In the genomic region with DNA sequence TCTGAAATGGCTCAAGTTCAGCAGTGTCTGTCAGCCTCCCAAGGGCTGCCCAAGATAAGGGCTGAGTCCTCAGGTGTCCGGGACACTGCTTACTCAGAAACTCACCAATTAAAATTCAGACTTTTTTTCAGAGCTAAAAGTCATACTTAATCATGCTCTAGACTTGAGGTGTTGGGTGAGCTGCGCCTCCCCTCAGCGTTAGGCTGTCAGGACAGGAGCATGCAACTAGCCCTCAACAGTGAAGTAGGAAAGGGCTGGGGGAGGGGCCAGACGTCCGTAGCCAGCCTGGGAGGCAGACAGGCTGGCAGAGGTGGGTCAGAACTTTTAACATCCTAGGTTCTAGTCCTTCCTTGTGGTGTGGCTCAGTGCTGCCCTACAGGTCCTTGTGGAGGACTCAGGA, we compare ENCODE assay signal across 26 mouse cellular contexts.
DNase-seq lines count a peak whose midpoint lies in the region; ATAC-seq and TF ChIP-seq lines count a peak whose summit lies in the region.
"Had no signal": no experiment of that assay in that cellular context is flagged by ENCODE, and none has a peak within 500 bp of the region (broad histone marks: within the 10 kb centered on the region; RNA-seq: fewer than 3 reads in every experiment).

No protein-coding gene starts in this region.

- H3K9me3 ChIP-seq in heart, embryonic 11.5 days (replicated peaks; ENCODE audit: control insufficient read depth, low read length): no peaks in the 10 kb centered on the region
- no peaks in the 10 kb centered on the region for H3K9me3 ChIP-seq in lung, postnatal 0 days (ENCODE audit: low read length)
- H3K9me3 ChIP-seq: embryonic facial prominence, embryonic 10.5 days; embryonic facial prominence, embryonic 12.5 days; forebrain, embryonic 13.5 days; forebrain, embryonic 15.5 days; G1E had no signal

- H3K4me1 ChIP-seq in heart, embryonic 11.5 days (ENCODE audit: control insufficient read depth, insufficient read depth, low read length): peaks cover 5% of the 10 kb centered on the region
- H3K4me1 ChIP-seq in lung, postnatal 0 days (ENCODE audit: insufficient read depth, low read depth, low read length): no peaks in the 10 kb centered on the region
- no peaks in the 10 kb centered on the region; the same call in 1 of the 2 replicates for H3K4me1 ChIP-seq in lung, adult 2 months (ENCODE audit: control insufficient read depth, insufficient read depth, low read length)
- H3K4me1 ChIP-seq: embryonic facial prominence, embryonic 10.5 days; embryonic facial prominence, embryonic 12.5 days; forebrain, embryonic 13.5 days; forebrain, embryonic 15.5 days had no signal

- peak overlapping the region; percentile 15; the same call in 1 of the 2 replicates for H3K4me2 ChIP-seq in heart, embryonic 11.5 days
- no peak overlapping the region for H3K4me2 ChIP-seq in lung, postnatal 0 days (replicated peaks; ENCODE audit: low read depth, low read length)
- H3K4me2 ChIP-seq: embryonic facial prominence, embryonic 12.5 days; forebrain, embryonic 13.5 days; forebrain, embryonic 15.5 days had no signal

- TF ChIP-seq POLR2A in lung, adult 2 months (IDR thresholded peaks at IDR 0.05; ENCODE audit: borderline replicate concordance, extremely low read depth, low read depth, low read length): no peak

- no peak overlapping the region for H3K9ac ChIP-seq in heart, embryonic 11.5 days (ENCODE audit: low read depth, low read length)
- H3K9ac ChIP-seq in lung, postnatal 0 days (replicated peaks; ENCODE audit: low read depth): no peak overlapping the region
- H3K9ac ChIP-seq: embryonic facial prominence, embryonic 12.5 days; forebrain, embryonic 13.5 days; forebrain, embryonic 15.5 days had no signal

- TF ChIP-seq CTCF in lung, postnatal 0 days (IDR thresholded peaks at IDR 0.05): no peak
- TF ChIP-seq CTCF in lung, adult 2 months (IDR thresholded peaks at IDR 0.05; ENCODE audit: insufficient read depth, low read length): no peak

- peak; percentile 10 for DNase-seq in embryo, embryonic 11 days
- DNase-seq in embryo, embryonic 9.5 days (ENCODE audit: extremely low spot score): no peak
- DNase-seq in heart, adult 9 months (ENCODE audit: low spot score in 2 of 2): no peak
- DNase-seq in lung, postnatal 0 days (ENCODE audit: low spot score): no peak
- DNase-seq in lung, adult 2 months: no peak
- DNase-seq in testis, postnatal 10 days (ENCODE audit: low spot score): peak; percentile 36
- DNase-seq in testis, postnatal 14 days (ENCODE audit: low spot score): no peak
- DNase-seq: adrenal gland, adult 8-10 months; adrenal gland, postnatal 14 days; adrenal gland, postnatal 36 days; B cell, adult 2 months; cerebellum, adult 11-12 months; cerebellum, adult 2 months; cerebellum, adult 9-10 months; cerebellum, postnatal 10 days; cerebellum, postnatal 25 days had no signal

- 25% methylated on average over 5 of the region's 5 CpGs for WGBS in heart, embryonic 11.5 days (ENCODE audit: insufficient replicate concordance)
- WGBS in lung, postnatal 0 days: 16% methylated on average over 5 of the region's 5 CpGs
- WGBS in lung, adult 2 months: 47% methylated on average over 5 of the region's 5 CpGs

- no peaks in the 10 kb centered on the region for H3K36me3 ChIP-seq in heart, embryonic 11.5 days (ENCODE audit: control insufficient read depth, insufficient read depth, low read length)
- no peaks in the 10 kb centered on the region for H3K36me3 ChIP-seq in lung, postnatal 0 days (ENCODE audit: insufficient read depth, low read length)
- H3K36me3 ChIP-seq: embryonic facial prominence, embryonic 10.5 days; embryonic facial prominence, embryonic 12.5 days; forebrain, embryonic 15.5 days; G1E had no signal

- no peak overlapping the region for H3K4me3 ChIP-seq in heart, embryonic 11.5 days (ENCODE audit: low read depth, low read length)
- no peak overlapping the region for H3K4me3 ChIP-seq in lung, postnatal 0 days (ENCODE audit: low read depth, low read length)
- no peak overlapping the region for H3K4me3 ChIP-seq in lung, adult 2 months (replicated peaks; ENCODE audit: extremely low read depth, low read depth, low read length)
- H3K4me3 ChIP-seq: embryonic facial prominence, embryonic 10.5 days; embryonic facial prominence, embryonic 12.5 days; forebrain, embryonic 13.5 days; forebrain, embryonic 15.5 days had no signal

- TF ChIP-seq EP300 in lung, postnatal 0 days (IDR thresholded peaks at IDR 0.05): no peak

- no peaks in the 10 kb centered on the region for H3K27me3 ChIP-seq in heart, embryonic 11.5 days (ENCODE audit: control insufficient read depth, insufficient read depth, low read length)
- H3K27me3 ChIP-seq in lung, postnatal 0 days (replicated peaks; ENCODE audit: insufficient read depth, low read length): no peaks in the 10 kb centered on the region
- H3K27me3 ChIP-seq: CH12.LX; embryonic facial prominence, embryonic 12.5 days; forebrain, embryonic 13.5 days; forebrain, embryonic 15.5 days; Patski had no signal

- ATAC-seq in heart, embryonic 11.5 days (replicated peaks; ENCODE audit: insufficient number of reproducible peaks, low FRiP score, low TSS enrichment): 0 out of 2 replicates have a peak, but pooled peaks have one; percentile 18
- 0 out of 2 replicates have a peak, but pooled peaks have one; percentile 19 for ATAC-seq in lung, postnatal 0 days
- ATAC-seq: activated CD4-positive, CD25-positive, alpha-beta regulatory T cell, adult 4 months; CD4-positive, CD25-positive, alpha-beta regulatory T cell, adult 4 months; forebrain, embryonic 13.5 days; forebrain, embryonic 15.5 days; Patski had no signal

- no peak overlapping the region for H3K27ac ChIP-seq in heart, embryonic 11.5 days (ENCODE audit: low read depth, low read length)
- no peak overlapping the region for H3K27ac ChIP-seq in lung, postnatal 0 days (ENCODE audit: low read length)
- H3K27ac ChIP-seq: embryonic facial prominence, embryonic 10.5 days; embryonic facial prominence, embryonic 12.5 days; forebrain, embryonic 13.5 days; forebrain, embryonic 15.5 days had no signal

Comparison
In these comparisons a context has a peak if more than half of its experiments do, and no peak if none do; other contexts are left out.
1. DNase-seq: peak in embryo, embryonic 11 days (single experiment) and testis, postnatal 10 days (single experiment); none in embryo, embryonic 9.5 days (single experiment), heart, adult 9 months (0 of 2), lung, postnatal 0 days (single experiment), lung, adult 2 months (single experiment) and testis, postnatal 14 days (single experiment).